Mouse (Mus musculus): Measurements from ENCODE around the gene Rhbdf2. TPM values are rescaled to one million over a fixed set of nuclear protein-coding genes. Genes with fewer than 3 reads are reported as not detected.
A peak's percentile ranks its signal among the peaks of the same experiment; 100 is the strongest.
"Not testable (repeated sequence)": the region's sequence is repeated elsewhere in the genome, so short reads cannot be mapped to it uniquely, and the experiment has no call there.

The Rhbdf2 gene
- polyA plus RNA-seq (2014; fragmentation: Nextera tagmentation; extraction: Ambion mirVana), result 3.1 and 3.9 TPM in 2 replicates

GRCm38 (mm10) chr11:116626299-116627071 is at the start of gene Rhbdf2:
Rhbdf2 (minus strand) TSS chr11:116627019.
- DNase-seq (ENCODE audit: low spot score) (no peak), ATAC-seq (ENCODE audit: insufficient number of reproducible peaks, low FRiP score, low TSS enrichment, low read depth) (no peak)
- H3K27me3 ChIP-seq (ENCODE audit: control insufficient read depth, insufficient read depth, low read length), result 0 out of 2 replicates have a peak, but pooled peaks cover 5% of the 10 kb centered on the region
- H3K36me3 ChIP-seq (ENCODE audit: control insufficient read depth, insufficient read depth, low read length), result no peaks in the 10 kb centered on the region
- H3K9ac ChIP-seq (ENCODE audit: low read length), result no peak within 1 kb of the TSS
- H3K27ac ChIP-seq (replicated peaks; ENCODE audit: low read depth, low read length), result no peak within 1 kb of the TSS
- no peak within 1 kb of the TSS for H3K4me2 ChIP-seq (ENCODE audit: low read depth, severe bottlenecking)
- WGBS, result 70% methylated on average over 10 of the region's 10 CpGs
- no peak within 1 kb of the TSS for H3K4me3 ChIP-seq (ENCODE audit: low read depth, low read length)
- H3K4me1 ChIP-seq (ENCODE audit: control insufficient read depth, insufficient read depth, low read length), result peaks cover 15% of the 10 kb centered on the region
- H3K9me3 ChIP-seq (ENCODE audit: control insufficient read depth, low read length), result no peaks in the 10 kb centered on the region

- 86% methylated on average over 14 of the region's 14 CpGs for WGBS
- DNase-seq (ENCODE audit: low spot score), result no peak
- H3K4me1 ChIP-seq (ENCODE audit: control insufficient read depth, insufficient read depth, low read length), result peaks cover 4% of the 10 kb centered on the region; the same call in 1 of the 2 replicates
- no peak overlapping the region for H3K9ac ChIP-seq (ENCODE audit: low read length)
- H3K27ac ChIP-seq (replicated peaks; ENCODE audit: low read depth, low read length), result no peak overlapping the region
- ATAC-seq (ENCODE audit: insufficient number of reproducible peaks, low FRiP score, low TSS enrichment, low read depth), result no peak
- no peaks in the 10 kb centered on the region for H3K9me3 ChIP-seq (ENCODE audit: control insufficient read depth, low read length)
- peaks cover 28% of the 10 kb centered on the region; the same call in 1 of the 2 replicates for H3K36me3 ChIP-seq (ENCODE audit: control insufficient read depth, insufficient read depth, low read length)
- no peaks in the 10 kb centered on the region for H3K27me3 ChIP-seq (ENCODE audit: control insufficient read depth, insufficient read depth, low read length)
- no peak overlapping the region for H3K4me2 ChIP-seq (ENCODE audit: low read depth, severe bottlenecking)
- H3K4me3 ChIP-seq (ENCODE audit: low read depth, low read length), result no peak overlapping the region
These were observed 49.6 kb upstream of the Rhbdf2 start for GRCm38 (mm10) chr11:116676175-116676976.

- not testable (repeated sequence) for DNase-seq (ENCODE audit: low spot score); H3K4me2 ChIP-seq (ENCODE audit: low read depth, severe bottlenecking); H3K27me3 ChIP-seq (ENCODE audit: control insufficient read depth, insufficient read depth, low read length); H3K9me3 ChIP-seq (ENCODE audit: control insufficient read depth, low read length); ATAC-seq (ENCODE audit: insufficient number of reproducible peaks, low FRiP score, low TSS enrichment, low read depth); H3K27ac ChIP-seq (replicated peaks; ENCODE audit: low read depth, low read length); H3K9ac ChIP-seq (ENCODE audit: low read length); H3K4me1 ChIP-seq (ENCODE audit: control insufficient read depth, insufficient read depth, low read length); H3K4me3 ChIP-seq (ENCODE audit: low read depth, low read length)
- 83% methylated on average over 6 of the region's 6 CpGs for WGBS
- H3K36me3 ChIP-seq (ENCODE audit: control insufficient read depth, insufficient read depth, low read length), result peaks cover 28% of the 10 kb centered on the region; the same call in 1 of the 2 replicates
These were observed 48.6 kb upstream of the Rhbdf2 start for GRCm38 (mm10) chr11:116675429-116675828.

GRCm38 (mm10) chr11:116674616-116675379 is 48.0 kb upstream of the Rhbdf2 start:
- H3K27me3 ChIP-seq (ENCODE audit: control insufficient read depth, insufficient read depth, low read length), result no peaks in the 10 kb centered on the region
- H3K4me3 ChIP-seq (ENCODE audit: low read depth, low read length), result no peak overlapping the region
- no peaks in the 10 kb centered on the region for H3K9me3 ChIP-seq (ENCODE audit: control insufficient read depth, low read length)
- no peak overlapping the region for H3K4me2 ChIP-seq (ENCODE audit: low read depth, severe bottlenecking)
- peaks cover 28% of the 10 kb centered on the region; the same call in 1 of the 2 replicates for H3K36me3 ChIP-seq (ENCODE audit: control insufficient read depth, insufficient read depth, low read length)
- DNase-seq (ENCODE audit: low spot score) (no peak), ATAC-seq (ENCODE audit: insufficient number of reproducible peaks, low FRiP score, low TSS enrichment, low read depth) (no peak)
- H3K27ac ChIP-seq (replicated peaks; ENCODE audit: low read depth, low read length), result no peak overlapping the region
- 90% methylated on average over 7 of the region's 7 CpGs for WGBS
- peaks cover 4% of the 10 kb centered on the region; the same call in 1 of the 2 replicates for H3K4me1 ChIP-seq (ENCODE audit: control insufficient read depth, insufficient read depth, low read length)
- no peak overlapping the region for H3K9ac ChIP-seq (ENCODE audit: low read length)

- no peak for ATAC-seq (ENCODE audit: insufficient number of reproducible peaks, low FRiP score, low TSS enrichment, low read depth)
- H3K4me2 ChIP-seq (ENCODE audit: low read depth, severe bottlenecking), result peak overlapping the region; percentile 90
- 0 out of 2 replicates have a peak overlapping the region, but pooled peaks have one; percentile 82 for H3K4me3 ChIP-seq (ENCODE audit: low read depth, low read length)
- H3K27ac ChIP-seq (replicated peaks; ENCODE audit: low read depth, low read length), result no peak overlapping the region
- H3K9ac ChIP-seq (ENCODE audit: low read length), result no peak overlapping the region
- H3K4me1 ChIP-seq (ENCODE audit: control insufficient read depth, insufficient read depth, low read length), result peaks cover 11% of the 10 kb centered on the region; the same call in 1 of the 2 replicates
- peaks cover 28% of the 10 kb centered on the region; the same call in 1 of the 2 replicates for H3K36me3 ChIP-seq (ENCODE audit: control insufficient read depth, insufficient read depth, low read length)
- no peak for DNase-seq (ENCODE audit: low spot score)
- H3K9me3 ChIP-seq (ENCODE audit: control insufficient read depth, low read length), result no peaks in the 10 kb centered on the region
- no peaks in the 10 kb centered on the region for H3K27me3 ChIP-seq (ENCODE audit: control insufficient read depth, insufficient read depth, low read length)
- 88% methylated on average over 2 of the region's 2 CpGs for WGBS
These were observed 46.6 kb upstream of the Rhbdf2 start for GRCm38 (mm10) chr11:116673410-116673809.

- peaks cover 28% of the 10 kb centered on the region; the same call in 1 of the 2 replicates for H3K36me3 ChIP-seq (ENCODE audit: control insufficient read depth, insufficient read depth, low read length)
- peak overlapping the region; percentile 82 for H3K4me3 ChIP-seq (ENCODE audit: low read depth, low read length)
- peak overlapping the region; percentile 94 for H3K9ac ChIP-seq (ENCODE audit: low read length)
- peak overlapping the region; percentile 90 for H3K4me2 ChIP-seq (ENCODE audit: low read depth, severe bottlenecking)
- H3K9me3 ChIP-seq (ENCODE audit: control insufficient read depth, low read length), result no peaks in the 10 kb centered on the region
- 21% methylated on average over 7 of the region's 7 CpGs for WGBS
- no peak overlapping the region for H3K27ac ChIP-seq (replicated peaks; ENCODE audit: low read depth, low read length)
- ATAC-seq (ENCODE audit: insufficient number of reproducible peaks, low FRiP score, low TSS enrichment, low read depth) (no peak), DNase-seq (ENCODE audit: low spot score) (no peak)
- H3K27me3 ChIP-seq (ENCODE audit: control insufficient read depth, insufficient read depth, low read length), result no peaks in the 10 kb centered on the region
- peaks cover 11% of the 10 kb centered on the region; the same call in 1 of the 2 replicates for H3K4me1 ChIP-seq (ENCODE audit: control insufficient read depth, insufficient read depth, low read length)
These were observed 45.8 kb upstream of the Rhbdf2 start for GRCm38 (mm10) chr11:116672595-116672994.

- Histone ChIP-seq H3K4me3 (ENCODE audit: low read depth, low read length) (peak overlapping the region; percentile 82), H3K4me2 (ENCODE audit: low read depth, severe bottlenecking) (peak overlapping the region; percentile 90), H3K9me3 (ENCODE audit: control insufficient read depth, low read length) (no peaks in the 10 kb centered on the region), H3K4me1 (ENCODE audit: control insufficient read depth, insufficient read depth, low read length) (peaks cover 11% of the 10 kb centered on the region; the same call in 1 of the 2 replicates), H3K27me3 (ENCODE audit: control insufficient read depth, insufficient read depth, low read length) (no peaks in the 10 kb centered on the region), H3K9ac (ENCODE audit: low read length) (peak overlapping the region; percentile 94), H3K27ac (replicated peaks; ENCODE audit: low read depth, low read length) (no peak overlapping the region), H3K36me3 (ENCODE audit: control insufficient read depth, insufficient read depth, low read length) (peaks cover 28% of the 10 kb centered on the region; the same call in 1 of the 2 replicates)
- ATAC-seq (ENCODE audit: insufficient number of reproducible peaks, low FRiP score, low TSS enrichment, low read depth) (no peak), DNase-seq (ENCODE audit: low spot score) (peak; percentile 32)
- under 1% methylated on average over 24 of the region's 24 CpGs for WGBS
These were observed 45.1 kb upstream of the Rhbdf2 start for GRCm38 (mm10) chr11:116671845-116672434.

All from limb, embryonic 11.5 days (tissue).